Mouse (Mus musculus): Measurements from ENCODE around the gene Barhl1. TPM values are rescaled to one million over a fixed set of nuclear protein-coding genes. Genes with fewer than 3 reads are reported as not detected.

Gene Barhl1
- polyA plus RNA-seq, 2 experiments = not detected

DNA sequence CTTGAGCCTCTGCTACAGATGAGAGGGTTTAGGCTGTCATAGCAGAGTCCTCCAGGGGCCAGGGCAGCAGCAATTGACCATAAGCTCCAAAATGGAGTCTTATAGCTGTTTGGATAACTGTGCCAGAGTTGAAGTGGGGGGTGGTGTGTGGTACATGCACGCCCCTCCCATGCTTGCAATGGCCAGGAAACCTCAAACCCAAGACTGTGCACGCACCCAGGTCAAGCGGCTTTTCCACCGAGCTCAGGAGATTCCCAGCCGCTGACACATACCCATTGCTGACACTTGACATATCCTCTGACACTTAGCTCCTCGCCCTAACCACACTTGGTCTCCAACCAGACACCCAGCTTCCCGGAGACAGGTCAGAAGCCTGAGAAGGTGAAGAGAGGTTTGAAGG, 22.5 kb upstream of the Barhl1 start:
- DNase-seq (ENCODE audit: low read depth in 3 of 3, low spot score in 3 of 3) = no peak
- H3K4me1 ChIP-seq (replicated peaks; ENCODE audit: control insufficient read depth in 2 of 2, insufficient read depth in 2 of 2, low read length in 1 of 2) = no peaks in the 10 kb centered on the region
- no peak overlapping the region for H3K4me2 ChIP-seq (ENCODE audit: low read depth)
- 13% methylated on average over 7 of the region's 7 CpGs for WGBS (ENCODE audit: insufficient replicate concordance)
- no peaks in the 10 kb centered on the region for H3K9me3 ChIP-seq (ENCODE audit: control insufficient read depth, low read length)
- H3K27ac ChIP-seq = no peak overlapping the region
- no peak for ATAC-seq (ENCODE audit: insufficient read depth)
- no peak for TF ChIP-seq EP300 (IDR thresholded peaks at IDR 0.05; ENCODE audit: low read depth)
- no peak for TF ChIP-seq CTCF (IDR thresholded peaks at IDR 0.05; ENCODE audit: low read depth)
- no peak overlapping the region for H3K9ac ChIP-seq (replicated peaks)
- H3K4me3 ChIP-seq (ENCODE audit: insufficient read depth in 1 of 2, low read depth in 2 of 2, low read length in 2 of 2) = no peak overlapping the region
- no peaks in the 10 kb centered on the region for H3K36me3 ChIP-seq (replicated peaks; ENCODE audit: control insufficient read depth, insufficient read depth, low read depth)
- no peaks in the 10 kb centered on the region for H3K27me3 ChIP-seq (ENCODE audit: control insufficient read depth, insufficient read depth, low read length)

DNA sequence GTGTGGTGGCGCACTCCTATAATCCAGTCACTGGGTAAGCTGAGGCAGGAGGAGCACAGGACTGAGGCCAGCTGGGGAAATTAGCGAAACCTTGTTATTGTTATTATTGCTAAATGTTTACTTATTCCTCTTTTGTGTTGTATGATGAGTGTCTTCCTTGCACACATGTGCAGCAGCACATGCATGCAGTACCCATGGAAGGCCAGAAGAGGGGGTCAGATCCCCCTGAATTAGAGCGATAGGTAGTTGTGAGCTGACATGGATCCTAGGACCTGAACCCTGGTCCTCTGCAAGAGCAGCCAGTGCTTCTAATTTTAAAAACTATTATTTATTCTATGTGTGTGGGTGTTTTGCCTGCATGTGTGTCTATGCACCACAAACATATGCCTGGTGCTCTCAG, 14.1 kb upstream of the Barhl1 start:
- H3K9me3 ChIP-seq (ENCODE audit: control insufficient read depth, low read length) = no peaks in the 10 kb centered on the region
- WGBS (ENCODE audit: insufficient replicate concordance) = 73% methylated on average over 3 of the region's 3 CpGs
- no peak overlapping the region for H3K27ac ChIP-seq
- no peak overlapping the region for H3K4me2 ChIP-seq (ENCODE audit: low read depth)
- ATAC-seq (ENCODE audit: insufficient read depth) (no peak), DNase-seq (ENCODE audit: low read depth in 3 of 3, low spot score in 3 of 3) (no peak)
- H3K27me3 ChIP-seq (ENCODE audit: control insufficient read depth, insufficient read depth, low read length) = no peaks in the 10 kb centered on the region
- no peak overlapping the region for H3K9ac ChIP-seq (replicated peaks)
- H3K36me3 ChIP-seq (replicated peaks; ENCODE audit: control insufficient read depth, insufficient read depth, low read depth) = no peaks in the 10 kb centered on the region
- TF ChIP-seq CTCF (IDR thresholded peaks at IDR 0.05; ENCODE audit: low read depth) (peak; percentile 47), EP300 (IDR thresholded peaks at IDR 0.05; ENCODE audit: low read depth) (no peak)
- H3K4me3 ChIP-seq (ENCODE audit: insufficient read depth in 1 of 2, low read depth in 2 of 2, low read length in 2 of 2) = no peak overlapping the region
- H3K4me1 ChIP-seq (replicated peaks; ENCODE audit: control insufficient read depth in 2 of 2, insufficient read depth in 2 of 2, low read length in 1 of 2) = no peaks in the 10 kb centered on the region

GRCm38 (mm10) chr2:28923912-28924311, 7.4 kb upstream of the Barhl1 start:
- no peak for ATAC-seq (ENCODE audit: insufficient read depth)
- H3K9me3 ChIP-seq (ENCODE audit: control insufficient read depth, low read length) = no peaks in the 10 kb centered on the region
- H3K4me2 ChIP-seq (ENCODE audit: low read depth) = no peak overlapping the region
- H3K27ac ChIP-seq = no peak overlapping the region
- no peak overlapping the region for H3K9ac ChIP-seq (replicated peaks)
- TF ChIP-seq EP300 (IDR thresholded peaks at IDR 0.05; ENCODE audit: low read depth) (no peak), CTCF (IDR thresholded peaks at IDR 0.05; ENCODE audit: low read depth) (peak; percentile 83)
- H3K27me3 ChIP-seq (ENCODE audit: control insufficient read depth, insufficient read depth, low read length) = peaks cover 12% of the 10 kb centered on the region
- no peaks in the 10 kb centered on the region for H3K4me1 ChIP-seq (replicated peaks; ENCODE audit: control insufficient read depth in 2 of 2, insufficient read depth in 2 of 2, low read length in 1 of 2)
- DNase-seq (ENCODE audit: low read depth in 3 of 3, low spot score in 3 of 3) = peak in 2 of 3 experiments; percentile 7 to 10
- H3K36me3 ChIP-seq (replicated peaks; ENCODE audit: control insufficient read depth, insufficient read depth, low read depth) = no peaks in the 10 kb centered on the region
- H3K4me3 ChIP-seq (ENCODE audit: insufficient read depth in 1 of 2, low read depth in 2 of 2, low read length in 2 of 2) = no peak overlapping the region
- WGBS (ENCODE audit: insufficient replicate concordance) = 4% methylated on average over 4 of the region's 4 CpGs

GRCm38 (mm10) chr2:28919001-28919400, 2.5 kb upstream of the Barhl1 start:
- DNase-seq (ENCODE audit: low read depth in 3 of 3, low spot score in 3 of 3) (no peak), ATAC-seq (ENCODE audit: insufficient read depth) (no peak)
- H3K9me3 ChIP-seq (ENCODE audit: control insufficient read depth, low read length) = no peaks in the 10 kb centered on the region
- no peaks in the 10 kb centered on the region for H3K4me1 ChIP-seq (replicated peaks; ENCODE audit: control insufficient read depth in 2 of 2, insufficient read depth in 2 of 2, low read length in 1 of 2)
- TF ChIP-seq CTCF (IDR thresholded peaks at IDR 0.05; ENCODE audit: low read depth) (no peak), EP300 (IDR thresholded peaks at IDR 0.05; ENCODE audit: low read depth) (no peak)
- H3K27me3 ChIP-seq (ENCODE audit: control insufficient read depth, insufficient read depth, low read length) = peaks cover 61% of the 10 kb centered on the region
- H3K4me2 ChIP-seq (ENCODE audit: low read depth) = no peak overlapping the region
- WGBS (ENCODE audit: insufficient replicate concordance) = 1% methylated on average over 4 of the region's 4 CpGs
- no peak overlapping the region for H3K9ac ChIP-seq (replicated peaks)
- H3K36me3 ChIP-seq (replicated peaks; ENCODE audit: control insufficient read depth, insufficient read depth, low read depth) = no peaks in the 10 kb centered on the region
- no peak overlapping the region for H3K27ac ChIP-seq
- H3K4me3 ChIP-seq (ENCODE audit: insufficient read depth in 1 of 2, low read depth in 2 of 2, low read length in 2 of 2) = no peak overlapping the region

GRCm38 (mm10) chr2:28917518-28918361, 1.3 kb upstream of the Barhl1 start:
- TF ChIP-seq CTCF (IDR thresholded peaks at IDR 0.05; ENCODE audit: low read depth) = no peak
- no peaks in the 10 kb centered on the region for H3K9me3 ChIP-seq (ENCODE audit: control insufficient read depth, low read length)
- peaks cover 74% of the 10 kb centered on the region for H3K27me3 ChIP-seq (ENCODE audit: control insufficient read depth, insufficient read depth, low read length)
- no peaks in the 10 kb centered on the region for H3K36me3 ChIP-seq (replicated peaks; ENCODE audit: control insufficient read depth, insufficient read depth, low read depth)
- DNase-seq (ENCODE audit: low read depth in 3 of 3, low spot score in 3 of 3) (no peak), ATAC-seq (ENCODE audit: insufficient read depth) (no peak)
- no peaks in the 10 kb centered on the region for H3K4me1 ChIP-seq (replicated peaks; ENCODE audit: control insufficient read depth in 2 of 2, insufficient read depth in 2 of 2, low read length in 1 of 2)
- H3K27ac ChIP-seq = no peak overlapping the region
- 2% methylated on average over 73 of the region's 73 CpGs for WGBS (ENCODE audit: insufficient replicate concordance)
- 0 out of 4 replicates have a peak overlapping the region, but pooled peaks of 1 of the 2 experiments have one; percentile 8 for H3K4me3 ChIP-seq (ENCODE audit: insufficient read depth in 1 of 2, low read depth in 2 of 2, low read length in 2 of 2)
- no peak overlapping the region for H3K4me2 ChIP-seq (ENCODE audit: low read depth)
- no peak overlapping the region for H3K9ac ChIP-seq (replicated peaks)
